Mouse (Mus musculus) small intestine, adult 2 months (tissue): ENCODE measurements around the gene Tgm1.

Source experiments
- CTCF ChIP-seq: fragments of 200-500 bp; IDR thresholded peaks from 2 replicates; pipeline ENCODE4 v1.5.1; 2012; ENCODE audit warnings: low read depth, mild to moderate bottlenecking, control low read depth, inconsistent platforms, low read length, moderate library complexity, mixed read lengths; ENCODE audit not compliant: insufficient replicate concordance, insufficient read length; ENCODE audit errors: extremely low read depth
- POLR2A ChIP-seq: fragments of 200-500 bp; IDR thresholded peaks from 2 replicates; pipeline ENCODE4 v1.6.1; 2012; ENCODE audit warnings: low read depth, mild to moderate bottlenecking, control low read depth, inconsistent platforms, low read length, moderate library complexity

DNA sequence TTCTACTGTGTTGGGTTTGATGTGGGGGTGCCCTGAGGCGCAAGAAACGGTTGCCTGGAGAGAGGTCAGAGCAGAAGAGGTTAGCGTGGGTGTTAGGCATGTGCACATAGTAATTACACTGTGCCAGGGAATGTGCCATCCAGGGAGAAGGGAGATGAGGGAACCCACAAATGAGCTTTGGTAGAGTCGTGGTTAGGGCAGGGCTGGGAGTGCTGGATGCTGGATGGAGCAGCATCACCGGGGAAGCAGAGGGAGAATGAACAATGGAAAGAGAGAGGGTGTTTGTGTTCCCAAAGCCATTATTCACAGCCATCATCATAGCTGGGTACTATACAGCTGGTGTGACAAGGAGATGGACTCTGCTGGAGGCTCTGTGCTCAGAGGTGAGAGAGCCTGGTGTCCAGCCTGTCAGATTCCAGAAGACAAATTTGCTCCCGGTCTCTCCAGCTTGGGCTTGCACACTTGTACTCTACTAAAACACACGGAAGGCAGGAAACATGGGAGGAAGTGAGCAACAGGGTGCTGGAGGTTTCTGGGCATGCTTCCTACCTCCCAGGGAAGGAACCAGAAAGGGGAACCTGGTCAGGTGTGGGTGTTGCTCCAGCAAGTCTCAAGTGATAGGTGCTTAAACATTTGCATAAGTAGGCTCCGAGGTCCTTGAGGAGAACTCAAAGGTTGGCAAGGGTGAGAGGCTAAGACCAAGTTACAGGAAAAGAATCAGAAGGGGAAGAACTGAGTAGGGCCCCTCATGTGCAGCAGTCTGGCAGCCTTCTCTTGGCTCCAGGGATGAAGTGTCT lies 14.4 kb upstream of the Tgm1 start:
- TF ChIP-seq CTCF (no peak), POLR2A (no peak)
